Mouse (Mus musculus): Measurements from ENCODE around the gene Pdlim5. TPM values are rescaled to one million over a fixed set of nuclear protein-coding genes. Genes with fewer than 3 reads are reported as not detected.
"Not testable (repeated sequence)": the region's sequence is repeated elsewhere in the genome, so short reads cannot be mapped to it uniquely, and the experiment has no call there.

Pdlim5 gene
- polyA plus RNA-seq, 1 experiment from 2014 or later: 24.0 TPM

DNA sequence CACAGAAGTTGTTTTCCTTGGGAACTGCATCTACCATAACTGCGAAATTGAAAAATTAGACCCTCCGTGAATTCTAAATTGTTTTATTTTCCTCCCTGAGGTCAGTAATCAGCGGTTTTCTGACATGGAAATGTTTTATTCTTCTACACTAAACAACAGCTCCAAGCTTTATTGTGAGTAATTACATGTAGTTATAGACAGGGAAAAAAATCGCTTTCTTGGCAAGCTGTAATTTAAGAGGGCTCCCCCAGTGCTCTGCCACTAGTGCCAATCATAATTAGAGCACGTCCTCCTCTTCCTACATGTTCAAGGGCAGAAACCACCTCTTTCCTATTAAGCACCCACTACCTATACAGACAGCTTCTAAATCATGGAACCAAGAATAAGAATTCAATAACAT, 157.9 kb downstream of the Pdlim5 start:
- Histone ChIP-seq H3K4me3 (ENCODE audit: inconsistent target) (no peak overlapping the region), H3K36me3 (ENCODE audit: inconsistent target) (peaks cover 16% of the 10 kb centered on the region; the same call in 1 of the 2 replicates), H3K27ac (no peak overlapping the region), H3K79me2 (ENCODE audit: inconsistent target) (no peaks in the 10 kb centered on the region)
- WGBS (ENCODE audit: missing documents): 94% methylated on average over 5 of the region's 5 CpGs

- Histone ChIP-seq H3K79me2 (ENCODE audit: inconsistent target) (no peaks in the 10 kb centered on the region), H3K27ac (no peak overlapping the region), H3K4me3 (ENCODE audit: inconsistent target) (no peak overlapping the region), H3K36me3 (ENCODE audit: inconsistent target) (no peaks in the 10 kb centered on the region)
- 93% methylated on average over 16 of the region's 16 CpGs for WGBS (ENCODE audit: missing documents)
Measured at GRCm38 (mm10) chr3:142233606-142234465, 161.7 kb downstream of the Pdlim5 start.

DNA sequence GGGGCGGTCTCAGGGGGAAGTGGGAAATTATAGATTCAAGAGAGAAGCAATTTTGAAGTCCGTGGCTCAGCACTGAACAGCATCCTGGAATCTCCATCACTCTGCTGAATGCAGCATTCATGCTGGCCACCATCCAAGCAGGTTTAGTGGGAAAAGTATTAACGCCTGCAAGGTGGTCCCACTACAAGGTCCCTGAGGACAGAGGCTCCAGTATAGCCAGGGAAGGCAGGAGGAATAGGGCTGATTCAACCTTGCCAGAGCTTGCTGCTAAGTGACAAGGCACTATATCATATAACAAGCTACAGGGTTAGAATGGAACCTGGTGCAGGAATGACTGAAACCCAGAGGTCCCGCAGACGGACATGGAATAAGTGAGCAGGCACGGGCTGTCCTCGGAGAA, 166.8 kb downstream of the Pdlim5 start:
- WGBS (ENCODE audit: missing documents): 91% methylated on average over 7 of the region's 7 CpGs
- H3K4me3 ChIP-seq (ENCODE audit: inconsistent target): no peak overlapping the region
- H3K27ac ChIP-seq: no peak overlapping the region
- no peaks in the 10 kb centered on the region for H3K79me2 ChIP-seq (ENCODE audit: inconsistent target)
- no peaks in the 10 kb centered on the region for H3K36me3 ChIP-seq (ENCODE audit: inconsistent target)

DNA sequence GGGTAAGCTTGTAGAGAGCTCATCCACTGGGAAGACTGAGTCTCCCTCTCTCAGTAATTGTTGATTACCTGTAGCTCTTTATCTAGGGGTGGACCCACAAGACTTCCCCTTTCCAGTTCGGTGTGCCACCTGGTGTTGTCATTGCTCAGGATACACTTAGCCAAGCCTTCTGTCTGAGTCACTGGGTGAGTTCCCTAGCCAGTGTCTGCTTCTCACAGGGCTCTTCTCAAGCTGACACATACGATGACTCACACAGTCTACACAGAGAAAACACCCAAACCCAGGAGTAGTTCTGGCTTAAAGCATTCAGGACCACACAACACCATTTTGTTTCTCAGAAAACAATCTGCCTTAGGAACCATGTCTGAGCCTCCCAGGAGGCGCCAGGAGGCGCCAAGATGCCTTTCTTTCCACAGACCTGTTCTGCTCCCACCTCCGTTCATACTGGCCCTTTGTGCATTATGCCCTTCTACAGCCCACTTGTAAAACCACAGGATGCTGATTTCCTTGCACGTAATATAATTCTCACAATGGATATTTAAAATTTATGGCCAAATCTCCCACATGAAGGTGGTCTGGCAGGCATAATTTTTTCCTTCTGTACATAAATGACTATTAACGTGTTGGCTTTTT, 172.9 kb downstream of the Pdlim5 start:
- Histone ChIP-seq H3K79me2 (ENCODE audit: inconsistent target) (no peaks in the 10 kb centered on the region), H3K27ac (no peak overlapping the region), H3K36me3 (ENCODE audit: inconsistent target) (no peaks in the 10 kb centered on the region), H3K4me3 (ENCODE audit: inconsistent target) (no peak overlapping the region)
- 75% methylated on average over 7 of the region's 7 CpGs for WGBS (ENCODE audit: missing documents)

GRCm38 (mm10) chr3:142219910-142220309, 175.6 kb downstream of the Pdlim5 start:
- Histone ChIP-seq H3K79me2 (ENCODE audit: inconsistent target) (no peaks in the 10 kb centered on the region), H3K36me3 (ENCODE audit: inconsistent target) (no peaks in the 10 kb centered on the region), H3K4me3 (ENCODE audit: inconsistent target) (no peak overlapping the region), H3K27ac (no peak overlapping the region)
- WGBS (ENCODE audit: missing documents): 93% methylated on average over 9 of the region's 9 CpGs

DNA sequence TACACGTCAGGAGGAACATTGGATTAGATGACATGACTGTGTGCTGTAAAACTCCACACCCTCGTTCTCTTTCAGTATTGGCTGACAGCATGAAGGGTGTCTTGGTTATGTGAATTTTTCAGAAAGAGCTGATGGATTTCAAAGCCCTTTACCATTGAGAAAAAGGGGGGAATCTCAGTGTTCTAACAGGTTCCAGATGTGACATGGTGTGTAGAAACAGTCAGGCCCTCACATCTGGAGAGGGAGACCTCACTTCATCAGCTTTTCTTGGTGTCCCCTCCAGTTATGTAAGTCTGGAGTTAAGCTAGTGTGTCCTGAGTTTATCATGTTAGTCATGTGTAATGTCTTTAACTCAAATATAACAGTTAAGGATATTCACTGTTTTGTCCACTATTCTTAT, 182.7 kb downstream of the Pdlim5 start:
- Histone ChIP-seq H3K79me2 (ENCODE audit: inconsistent target) (no peaks in the 10 kb centered on the region), H3K4me3 (ENCODE audit: inconsistent target) (no peak overlapping the region), H3K27ac (no peak overlapping the region), H3K36me3 (ENCODE audit: inconsistent target) (no peaks in the 10 kb centered on the region)
- 80% methylated on average over 2 of the region's 2 CpGs for WGBS (ENCODE audit: missing documents)

DNA sequence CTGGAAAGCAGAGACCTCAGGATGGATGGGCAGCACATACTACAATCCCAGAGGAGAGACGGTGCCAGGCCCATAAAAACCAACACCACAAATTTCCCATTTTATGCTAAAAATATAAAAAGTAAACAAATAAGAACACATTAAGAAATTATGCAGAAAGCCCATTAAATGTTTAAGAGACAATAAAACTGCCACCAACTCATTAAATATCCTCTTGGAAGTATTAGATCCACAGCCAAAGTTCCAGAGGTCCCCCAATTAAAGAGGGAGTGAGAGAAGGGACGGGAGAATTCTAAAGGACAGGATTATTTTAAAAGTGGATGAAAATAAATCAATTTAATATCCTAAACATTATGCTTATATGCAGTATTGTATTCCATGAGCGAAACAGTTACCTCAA, 183.3 kb downstream of the Pdlim5 start:
- 94% methylated on average over 3 of the region's 3 CpGs for WGBS (ENCODE audit: missing documents)
- no peak overlapping the region for H3K4me3 ChIP-seq (ENCODE audit: inconsistent target)
- H3K36me3 ChIP-seq (ENCODE audit: inconsistent target): no peaks in the 10 kb centered on the region
- no peak overlapping the region for H3K27ac ChIP-seq
- H3K79me2 ChIP-seq (ENCODE audit: inconsistent target): no peaks in the 10 kb centered on the region

- no peak overlapping the region for H3K4me3 ChIP-seq (ENCODE audit: inconsistent target)
- H3K36me3 ChIP-seq (ENCODE audit: inconsistent target): no peaks in the 10 kb centered on the region
- H3K27ac ChIP-seq: no peak overlapping the region
- no peaks in the 10 kb centered on the region for H3K79me2 ChIP-seq (ENCODE audit: inconsistent target)
- WGBS (ENCODE audit: missing documents): 86% methylated on average over 6 of the region's 6 CpGs
Measured at GRCm38 (mm10) chr3:142209981-142210380, 185.5 kb downstream of the Pdlim5 start.

DNA sequence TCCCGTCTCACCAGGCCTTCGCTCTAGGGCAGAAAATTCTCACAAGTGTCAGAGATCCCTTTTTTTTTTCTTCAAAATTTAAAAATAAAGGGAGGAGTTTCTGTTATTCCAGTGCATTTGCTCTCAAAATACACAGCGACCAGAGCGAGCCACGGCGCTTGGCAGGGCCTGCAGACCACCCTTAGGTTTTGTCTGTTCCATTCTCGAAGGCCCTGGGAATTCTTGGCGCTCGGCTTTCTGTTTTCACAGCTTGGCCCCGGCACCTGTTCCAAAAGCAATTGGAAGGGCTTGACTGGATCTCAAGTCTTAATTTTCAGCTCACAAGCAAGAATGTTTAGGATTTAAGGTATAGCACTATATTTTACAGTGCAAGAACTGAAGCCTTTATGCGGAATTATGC, 186.4 kb downstream of the Pdlim5 start:
- Histone ChIP-seq H3K79me2 (ENCODE audit: inconsistent target) (no peaks in the 10 kb centered on the region), H3K27ac (no peak overlapping the region), H3K4me3 (ENCODE audit: inconsistent target) (no peak overlapping the region), H3K36me3 (ENCODE audit: inconsistent target) (no peaks in the 10 kb centered on the region)
- WGBS (ENCODE audit: missing documents): 96% methylated on average over 11 of the region's 11 CpGs

GRCm38 (mm10) chr3:142207488-142207887, 188.0 kb downstream of the Pdlim5 start:
- Histone ChIP-seq H3K4me3 (ENCODE audit: inconsistent target) (no peak overlapping the region), H3K27ac (no peak overlapping the region), H3K79me2 (ENCODE audit: inconsistent target) (no peaks in the 10 kb centered on the region), H3K36me3 (ENCODE audit: inconsistent target) (no peaks in the 10 kb centered on the region)
- WGBS (ENCODE audit: missing documents): 51% methylated on average over 6 of the region's 6 CpGs

DNA sequence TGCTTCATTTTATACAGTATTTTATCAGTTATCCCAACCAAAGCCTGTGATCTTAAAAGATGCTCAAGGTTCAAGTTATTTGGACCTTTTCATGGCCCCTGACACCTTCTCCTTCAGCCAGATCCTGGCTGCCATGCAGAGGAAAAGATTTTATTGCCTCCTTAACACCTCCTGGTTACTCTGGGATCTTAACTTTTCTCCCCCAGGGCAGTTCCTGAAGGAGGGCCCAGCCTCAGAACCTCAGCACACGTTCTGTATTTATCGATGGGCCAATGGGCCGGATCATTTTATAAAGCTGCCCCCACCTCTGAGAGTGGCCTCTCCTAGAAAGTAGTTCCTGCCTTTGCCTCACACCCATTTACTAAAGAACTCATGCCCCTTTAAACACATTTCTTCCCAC, 189.2 kb downstream of the Pdlim5 start:
- H3K27ac ChIP-seq: no peak overlapping the region
- no peaks in the 10 kb centered on the region for H3K36me3 ChIP-seq (ENCODE audit: inconsistent target)
- H3K79me2 ChIP-seq (ENCODE audit: inconsistent target): no peaks in the 10 kb centered on the region
- no peak overlapping the region for H3K4me3 ChIP-seq (ENCODE audit: inconsistent target)
- 92% methylated on average over 3 of the region's 3 CpGs for WGBS (ENCODE audit: missing documents)

DNA sequence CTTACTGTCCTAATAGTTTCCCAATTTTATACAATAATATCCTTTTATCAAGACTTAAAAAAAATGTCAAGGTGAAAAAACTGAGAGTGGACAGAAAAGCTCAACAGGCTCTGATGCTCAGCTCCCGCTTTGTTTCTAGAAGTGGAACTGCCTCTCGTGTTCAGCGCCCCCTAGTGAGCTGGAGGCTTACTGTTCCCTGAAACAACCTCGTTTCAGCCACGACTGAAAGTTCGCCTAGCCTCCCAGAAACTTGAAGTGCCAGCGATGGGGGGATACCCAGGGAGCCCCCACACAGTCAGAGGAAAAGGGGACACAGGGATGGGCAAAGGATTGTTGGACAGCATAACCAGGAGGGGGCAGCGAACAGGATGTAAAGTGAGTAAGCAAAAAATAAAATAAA, 199.4 kb downstream of the Pdlim5 start:
- 78% methylated on average over 8 of the region's 8 CpGs for WGBS (ENCODE audit: missing documents)

DNA sequence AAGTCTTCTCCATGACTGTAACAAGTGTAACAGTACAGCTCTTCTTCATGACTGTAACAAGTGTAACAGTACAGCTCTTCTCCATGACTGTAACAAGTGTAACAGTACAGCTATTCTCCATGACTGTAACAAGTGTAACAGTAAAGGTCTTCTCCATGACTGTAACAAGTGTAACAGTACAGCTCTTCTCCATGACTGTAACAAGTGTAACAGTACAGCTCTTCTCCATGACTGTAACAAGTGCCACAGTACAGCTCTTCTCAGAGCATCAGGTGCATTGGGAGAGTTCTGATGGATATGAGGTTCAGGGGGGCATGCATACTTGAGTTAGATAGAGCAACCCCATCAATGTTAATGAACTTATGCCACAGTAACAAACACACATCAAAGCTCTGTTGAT, 203.9 kb downstream of the Pdlim5 start:
- not testable (repeated sequence) for H3K27ac ChIP-seq; H3K4me3 ChIP-seq (ENCODE audit: inconsistent target); H3K36me3 ChIP-seq (ENCODE audit: inconsistent target); H3K79me2 ChIP-seq (ENCODE audit: inconsistent target)

More for the DNA sequence above, 199.4 kb downstream of the Pdlim5 start:
- Histone ChIP-seq H3K36me3 (ENCODE audit: inconsistent target) (no peaks in the 10 kb centered on the region), H3K4me3 (ENCODE audit: inconsistent target) (no peak overlapping the region), H3K79me2 (ENCODE audit: inconsistent target) (no peaks in the 10 kb centered on the region), H3K27ac (no peak overlapping the region)

All from macrophage (primary cell).